Mouse (Mus musculus) embryonic facial prominence, embryonic 14.5 days (tissue): ENCODE measurements at regions not wholly inside any gene's neighbourhood (a gene's known extent, or its start where the extent isn't known, plus 50 kb on each side); places are given as distances from the start of the nearest gene placed in this dataset. TPM values are rescaled to one million over a fixed set of nuclear protein-coding genes. Genes with fewer than 3 reads are reported as not detected.

Experiments
- ATAC-seq: fragments of 200-750 bp; cut with Nextera tagmentation; 2 replicates; pipeline ENCODE4 v1.8.0; 2017; ENCODE audit warnings: low read depth, moderate number of reproducible peaks, moderate TSS enrichment
- DNase-seq: peaks from one replicate; pipeline ENCODE4 v3.0.0-alpha.2; 2015; ENCODE audit warnings: low spot score
- H3K27ac ChIP-seq: fragments of 300-500 bp; sonication (generic); replicated peaks from 2 replicates; pipeline ENCODE4 v1.5.1; 2014; ENCODE audit warnings: low read depth, mild to moderate bottlenecking, low read length, moderate library complexity
- H3K27me3 ChIP-seq: fragments of 300-500 bp; sonication (generic); replicated peaks from 2 replicates; pipeline ENCODE4 v1.6.1; 2014; ENCODE audit warnings: low read length; ENCODE audit not compliant: control insufficient read depth, insufficient read depth
- H3K36me3 ChIP-seq: fragments of 300-500 bp; sonication (generic); 2 replicates; pipeline ENCODE4 v1.6.1; 2014; ENCODE audit warnings: low read length, mixed read lengths; ENCODE audit not compliant: control insufficient read depth, insufficient read depth
- H3K4me1 ChIP-seq: fragments of 300-500 bp; sonication (generic); 2 replicates; pipeline ENCODE4 v1.6.1; 2014; ENCODE audit warnings: antibody characterized with exemption, low read length; ENCODE audit not compliant: control insufficient read depth, insufficient read depth
- H3K4me2 ChIP-seq: fragments of 300-500 bp; sonication (generic); 2 replicates; pipeline ENCODE4 v1.6.1; 2014; ENCODE audit warnings: low read depth, mild to moderate bottlenecking, low read length, moderate library complexity, mixed read lengths
- H3K4me3 ChIP-seq: fragments of 300-500 bp; sonication (generic); 2 replicates; pipeline ENCODE4 v1.5.1; 2014; ENCODE audit warnings: low read depth, mild to moderate bottlenecking, low read length
- H3K9ac ChIP-seq: fragments of 300-500 bp; sonication (generic); 2 replicates; pipeline ENCODE4 v1.6.1; 2014; ENCODE audit warnings: low read depth, mild to moderate bottlenecking, low read length, moderate library complexity, mixed read lengths
- H3K9me3 ChIP-seq: fragments of 300-500 bp; sonication (generic); 2 replicates; pipeline ENCODE4 v1.6.1; 2016; ENCODE audit warnings: low read length; ENCODE audit not compliant: control insufficient read depth
- WGBS: fragments of 180-500 bp; shearing (Covaris S2); extraction: QIAGEN DNeasy Blood & Tissue Kit; methylation state at CpG from one replicate; pipeline ENCODE4 v1.1.7; 2014; 5-methylcytosine and 5-hydroxymethylcytosine counted together
- microRNA-seq: library from miRNA; unstranded; fragments of <30 nt; microRNA quantifications from one replicate; pipeline ENCODE4, GENCODE M21; 2016; ENCODE audit warnings: borderline number of aligned reads

DNA sequence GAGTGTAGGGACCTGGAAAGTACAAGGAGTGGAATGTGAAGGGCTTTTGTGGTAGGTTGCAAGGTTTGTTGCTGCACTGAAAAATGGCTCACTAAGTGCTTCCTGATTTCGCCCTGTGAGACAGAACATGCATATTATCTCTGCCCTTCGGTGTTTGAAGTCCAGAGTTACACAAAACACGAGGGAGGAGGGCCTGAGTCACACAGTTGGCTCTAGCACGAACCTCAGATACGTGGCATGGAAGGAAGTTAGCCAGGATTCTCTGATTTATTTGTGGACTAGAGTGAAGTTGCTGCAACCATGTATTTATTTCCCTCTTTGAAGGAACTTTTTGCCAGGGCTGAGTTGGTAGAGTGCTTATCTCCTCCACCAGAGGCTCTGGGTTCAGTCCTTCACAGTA lies 73.2 kb upstream of the Arpp21 start:
- WGBS = 57% methylated on average over 5 of the region's 5 CpGs
- H3K27ac ChIP-seq = no peak overlapping the region
- H3K9ac ChIP-seq = no peak overlapping the region
- no peak overlapping the region for H3K4me3 ChIP-seq
- H3K4me1 ChIP-seq = no peaks in the 10 kb centered on the region
- peak; percentile 4 for DNase-seq
- H3K36me3 ChIP-seq = no peaks in the 10 kb centered on the region
- no peak overlapping the region for H3K4me2 ChIP-seq
- no peaks in the 10 kb centered on the region for H3K9me3 ChIP-seq
- no peak for ATAC-seq
- H3K27me3 ChIP-seq = no peaks in the 10 kb centered on the region

DNA sequence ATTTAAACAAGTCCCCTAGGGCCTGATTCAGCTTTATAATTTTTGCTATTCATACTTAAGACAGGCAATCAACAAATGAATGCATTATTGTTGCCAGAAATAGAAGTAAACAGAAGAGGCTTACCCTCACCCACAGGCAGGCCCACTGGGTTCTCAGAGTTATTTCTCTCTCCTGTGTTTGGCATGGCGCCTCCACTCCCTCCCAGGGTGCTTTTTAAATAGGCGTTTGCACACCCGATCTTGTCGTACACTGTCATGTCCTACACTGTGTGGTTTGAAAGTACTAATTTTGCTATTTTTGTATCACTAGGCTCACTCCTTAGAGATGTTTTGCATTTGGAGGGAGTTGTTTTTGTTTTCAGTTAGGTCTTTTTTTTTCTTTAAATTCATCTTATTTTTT lies 72.1 kb upstream of the Arpp21 start:
- DNase-seq = peak; percentile 42
- Histone ChIP-seq H3K27me3 (no peaks in the 10 kb centered on the region), H3K4me3 (no peak overlapping the region), H3K4me2 (no peak overlapping the region), H3K9me3 (no peaks in the 10 kb centered on the region), H3K27ac (no peak overlapping the region), H3K4me1 (no peaks in the 10 kb centered on the region), H3K9ac (no peak overlapping the region), H3K36me3 (no peaks in the 10 kb centered on the region)
- no peak for ATAC-seq
- 73% methylated on average over 4 of the region's 4 CpGs for WGBS

DNA sequence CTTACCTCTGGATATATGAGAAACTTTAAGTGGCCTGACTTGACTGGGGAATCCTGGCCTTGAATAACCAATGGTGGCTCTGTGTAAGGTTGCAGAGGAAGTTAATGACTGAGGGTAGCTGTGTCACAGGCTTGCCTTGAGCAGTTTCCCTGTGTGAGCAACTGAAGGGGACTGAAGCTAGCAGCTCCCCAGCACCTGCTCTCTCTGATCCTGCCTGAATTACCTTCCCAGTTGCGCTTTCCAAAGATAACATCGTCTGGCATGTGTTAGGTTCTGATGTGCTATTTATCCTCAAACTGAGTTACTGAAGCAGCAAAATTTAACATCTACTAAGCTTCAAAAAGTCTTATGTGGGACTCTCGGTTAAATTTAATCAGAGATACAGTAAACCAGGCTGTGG lies 56.1 kb upstream of the Arpp21 start:
- Histone ChIP-seq H3K4me1 (no peaks in the 10 kb centered on the region), H3K4me2 (no peak overlapping the region), H3K27me3 (no peaks in the 10 kb centered on the region), H3K36me3 (no peaks in the 10 kb centered on the region), H3K9ac (no peak overlapping the region), H3K27ac (no peak overlapping the region), H3K4me3 (no peak overlapping the region), H3K9me3 (no peaks in the 10 kb centered on the region)
- DNase-seq = peak; percentile 11
- 80% methylated on average over 3 of the region's 3 CpGs for WGBS
- ATAC-seq = no peak

Small RNAs in the stretch of these regions (microRNA-seq; reads per million reads assigned to microRNA genes)
- gene Gm27847 = not detected
